Mouse (Mus musculus) CH12.LX (cell line): ENCODE measurements around the gene Ptprd.

ENCODE experiments used
- EP300 ChIP-seq: IDR thresholded peaks from 2 replicates; pipeline ENCODE4 v1.6.1; 2011; ENCODE audit warnings: low read length, improper control_type of control experiment
- MEF2A ChIP-seq: IDR thresholded peaks from 2 replicates; pipeline ENCODE4 v1.6.1; 2014; ENCODE audit warnings: low read depth, mild to moderate bottlenecking, inconsistent platforms, low read length, improper control_type of control experiment, borderline replicate concordance
- POLR2A ChIP-seq: IDR thresholded peaks from 2 replicates; pipeline ENCODE4 v1.6.1; 2011; ENCODE audit warnings: low read depth, mild to moderate bottlenecking, improper control_type of control experiment, low read length
- ZNF384 ChIP-seq: IDR thresholded peaks from 2 replicates; pipeline ENCODE4 v1.6.1; 2012; ENCODE audit warnings: low read depth, low read length, improper control_type of control experiment, inconsistent platforms

DNA sequence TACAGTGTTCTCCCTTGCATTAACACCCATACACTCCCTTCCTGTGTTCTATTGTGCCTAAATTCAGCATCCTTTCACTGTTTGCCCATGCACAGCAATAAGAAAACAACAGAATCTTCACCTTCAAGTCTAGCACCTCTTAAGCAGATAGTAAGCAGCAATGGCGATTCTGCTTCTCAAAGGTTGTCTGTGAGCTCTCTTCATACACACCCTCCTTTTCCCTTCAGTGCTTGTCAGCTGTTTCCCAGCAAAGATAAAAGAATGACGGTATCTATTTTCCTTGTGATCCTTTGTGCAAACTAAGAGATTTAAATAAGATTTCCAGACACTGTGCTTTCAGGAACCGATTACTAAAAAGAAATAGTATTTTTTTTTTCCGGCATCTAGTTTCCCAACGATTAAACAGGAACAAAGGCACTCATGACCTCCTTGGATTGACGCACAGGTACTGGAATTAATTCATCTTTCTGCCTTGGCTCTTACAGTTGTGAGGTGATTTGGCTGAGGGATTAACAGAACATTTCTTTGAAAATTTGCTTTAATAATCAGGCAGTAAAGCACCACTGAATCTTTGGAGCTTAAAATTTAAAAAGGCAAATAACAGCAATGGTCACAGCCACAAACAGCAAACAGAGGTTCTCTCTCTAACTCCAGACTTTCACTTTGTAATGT, 1161.1 kb downstream of the Ptprd start:
- TF ChIP-seq EP300 (no peak), POLR2A (no peak), ZNF384 (no peak), MEF2A (no peak)
